Mouse (Mus musculus) E14TG2a.4 (cell line): ENCODE results near the gene Cacng8.

Experiments
- CTCF ChIP-seq: conservative IDR thresholded peaks from 2 replicates; pipeline ENCODE4 v1.5.1; 2014; ENCODE audit warnings: low read length
- NANOG ChIP-seq: IDR thresholded peaks from 2 replicates; pipeline ENCODE4 v1.6.1; 2014; ENCODE audit warnings: borderline replicate concordance, low read length, mixed read lengths
- POU5F1 ChIP-seq: IDR thresholded peaks from 2 replicates; pipeline ENCODE4 v1.6.1; 2014; ENCODE audit warnings: low read length, borderline replicate concordance

DNA sequence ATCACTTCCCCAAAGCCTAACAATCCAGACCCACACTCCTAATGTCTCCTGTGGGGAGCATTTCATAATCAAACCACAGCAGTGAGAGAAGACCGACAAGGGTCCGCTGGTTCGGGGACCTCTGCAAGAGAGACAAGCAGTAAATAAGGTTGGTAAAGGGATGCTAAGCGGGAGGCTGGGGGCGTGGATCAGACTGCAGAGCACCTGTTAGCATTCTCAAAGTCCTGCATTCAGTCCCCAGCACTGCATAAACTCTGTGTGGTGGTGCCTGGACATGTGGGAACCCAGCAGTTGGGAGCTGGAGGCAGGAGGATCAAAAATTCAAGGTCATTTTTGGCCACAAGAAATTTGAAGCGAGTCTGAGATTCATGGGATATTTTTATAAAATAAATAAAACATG, 29.5 kb downstream of the Cacng8 start:
- TF ChIP-seq CTCF (no peak), POU5F1 (no peak), NANOG (no peak)
